Mouse (Mus musculus) heart, postnatal 0 days (tissue): ENCODE results near the gene Olfr676. TPM values are rescaled to one million over a fixed set of nuclear protein-coding genes. Genes with fewer than 3 reads are reported as not detected.

Experiments
- ATAC-seq: fragments of 200-750 bp; cut with Nextera tagmentation; 2 replicates; pipeline ENCODE4 v1.8.0; 2017; ENCODE audit warnings: low read depth, moderate number of reproducible peaks, moderate library complexity; ENCODE audit not compliant: insufficient read depth
- DNase-seq: peaks from one replicate; pipeline ENCODE4 v3.0.0-alpha.2; 2016; ENCODE audit warnings: low spot score
- H3K27ac ChIP-seq: fragments of 300-500 bp; sonication (generic); 2 replicates; pipeline ENCODE4 v1.5.1; 2014; ENCODE audit warnings: low read depth, mild to moderate bottlenecking
- H3K27me3 ChIP-seq: fragments of 300-500 bp; sonication (generic); 2 replicates; pipeline ENCODE4 v1.6.1; 2014; ENCODE audit warnings: low read length, mixed read lengths; ENCODE audit not compliant: control insufficient read depth, insufficient read depth
- H3K36me3 ChIP-seq: fragments of 300-500 bp; sonication (generic); replicated peaks from 2 replicates; pipeline ENCODE4 v1.6.1; 2014; ENCODE audit warnings: low read length, mixed read lengths; ENCODE audit not compliant: control insufficient read depth, insufficient read depth
- H3K4me1 ChIP-seq: fragments of 300-500 bp; sonication (generic); 2 replicates; pipeline ENCODE4 v1.6.1; 2014; ENCODE audit warnings: antibody characterized with exemption; ENCODE audit not compliant: control insufficient read depth, insufficient read depth
- H3K4me2 ChIP-seq: fragments of 300-500 bp; sonication (generic); 2 replicates; pipeline ENCODE4 v1.6.1; 2014; ENCODE audit warnings: low read depth, mild to moderate bottlenecking, low read length, moderate library complexity
- H3K4me3 ChIP-seq: fragments of 300-500 bp; sonication (generic); 2 replicates; pipeline ENCODE4 v1.5.1; 2014; ENCODE audit warnings: low read depth, low read length
- H3K9ac ChIP-seq: fragments of 300-500 bp; sonication (generic); replicated peaks from 2 replicates; pipeline ENCODE4 v1.6.1; 2014; ENCODE audit warnings: low read depth, low read length, mixed read lengths
- H3K9me3 ChIP-seq: fragments of 300-500 bp; sonication (generic); replicated peaks from 2 replicates; pipeline ENCODE4 v1.6.1; 2016; ENCODE audit warnings: low read length; ENCODE audit not compliant: control insufficient read depth
- CTCF ChIP-seq: IDR thresholded peaks from 2 replicates; pipeline ENCODE4 v1.5.1; 2016; ENCODE audit warnings: antibody characterized with exemption, control low read depth, low read depth
- EP300 ChIP-seq: IDR thresholded peaks from 2 replicates; pipeline ENCODE4 v1.6.1; 2016; ENCODE audit warnings: antibody characterized with exemption, low read depth
- WGBS: fragments of 180-500 bp; shearing (Covaris S2); extraction: QIAGEN DNeasy Blood & Tissue Kit; methylation state at CpG from one replicate; pipeline ENCODE4 v1.1.7; 2014; 5-methylcytosine and 5-hydroxymethylcytosine counted together
- polyA plus RNA-seq: library from polyadenylated mRNA; unstranded; fragments of >200 nt; fragmentation: Nextera tagmentation; extraction: Ambion mirVana; gene quantifications from 2 replicates; pipeline ENCODE4 v1.2.1, GENCODE M21; 2015
- total RNA-seq: library from RNA; depleted of rRNA; stranded (reverse); fragments of >200 nt; gene quantifications from 2 replicates; pipeline ENCODE4 v1.2.3, GENCODE M21; 2014; ENCODE audit warnings: low replicate concordance; rRNA removed

Gene Olfr676
- total and polyA plus RNA-seq, 2 experiments from 2014 or later: not detected

DNA sequence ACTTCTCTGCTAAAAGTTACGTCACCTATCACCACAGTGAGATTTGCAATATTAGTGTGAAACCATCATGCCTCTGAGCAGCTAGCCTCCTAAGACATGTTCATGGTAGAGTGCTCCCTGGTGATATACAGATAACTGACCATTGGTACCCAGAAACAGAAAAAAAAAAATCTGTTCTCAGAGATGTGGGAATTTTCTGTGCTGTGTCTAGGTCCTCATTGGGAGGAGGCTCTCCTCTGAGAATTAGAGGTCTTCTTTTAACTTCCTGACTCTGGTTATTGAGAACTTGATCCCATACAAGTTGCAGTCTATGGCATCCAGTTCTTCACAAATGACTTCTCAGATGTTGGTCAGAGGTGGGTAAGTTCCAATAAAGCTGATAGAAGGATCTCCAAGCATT, 31.7 kb downstream of the Olfr676 start, which contains the start of gene Olfr678:
Gene Olfr678 (plus strand): TSS at position 301 of the 400 bp plus-strand sequence.
- Histone ChIP-seq H3K27ac (no peak within 1 kb of the TSS), H3K36me3 (no peaks in the 10 kb centered on the region), H3K9me3 (no peaks in the 10 kb centered on the region), H3K4me3 (no peak within 1 kb of the TSS), H3K9ac (no peak within 1 kb of the TSS), H3K27me3 (no peaks in the 10 kb centered on the region), H3K4me1 (no peaks in the 10 kb centered on the region), H3K4me2 (no peak within 1 kb of the TSS)
- WGBS: 71% methylated on average over 1 of the region's 1 CpGs
- DNase-seq: no peak
- TF ChIP-seq EP300: no peak
- no peak for TF ChIP-seq CTCF
- no peak for ATAC-seq

GRCm38 (mm10) chr7:105080905-105081304, 48.4 kb downstream of the Olfr676 start, which contains the start of gene Olfr679:
TSS of gene Olfr679 (plus strand) at chr7:105081205.
- no peak within 1 kb of the TSS for H3K9ac ChIP-seq
- TF ChIP-seq CTCF: no peak
- TF ChIP-seq EP300: no peak
- no peaks in the 10 kb centered on the region for H3K9me3 ChIP-seq
- H3K27me3 ChIP-seq: no peaks in the 10 kb centered on the region
- H3K4me2 ChIP-seq: no peak within 1 kb of the TSS
- H3K27ac ChIP-seq: no peak within 1 kb of the TSS
- no peak within 1 kb of the TSS for H3K4me3 ChIP-seq
- H3K36me3 ChIP-seq: no peaks in the 10 kb centered on the region
- DNase-seq (no peak), ATAC-seq (no peak)
- WGBS: 32% methylated on average over 1 of the region's 1 CpGs
- no peaks in the 10 kb centered on the region for H3K4me1 ChIP-seq

Other genes with a start within 250 kb of the Olfr676 start
- not detected in 2 replicates for gene Usp17lb, start 190.1 kb upstream of the Olfr676 start, total RNA-seq
- gene Usp17lb, start 190.1 kb upstream of the Olfr676 start, polyA plus RNA-seq: not detected in 2 replicates
- gene Usp17la, start 175.7 kb upstream of the Olfr676 start, total RNA-seq: not detected in 2 replicates
- not detected in 2 replicates for gene Usp17la, start 175.7 kb upstream of the Olfr676 start, polyA plus RNA-seq
- not detected in 2 replicates for gene Olfr665, start 154.7 kb upstream of the Olfr676 start, total RNA-seq
- not detected in 2 replicates for gene Olfr665, start 154.7 kb upstream of the Olfr676 start, polyA plus RNA-seq
- gene Olfr666, start 136.7 kb upstream of the Olfr676 start, total RNA-seq: not detected in 2 replicates
- gene Olfr666, start 136.7 kb upstream of the Olfr676 start, polyA plus RNA-seq: not detected in 2 replicates
- gene Olfr667, start 111.2 kb upstream of the Olfr676 start, total RNA-seq: not detected in 2 replicates
- not detected in 2 replicates for gene Olfr667, start 111.2 kb upstream of the Olfr676 start, polyA plus RNA-seq
- not detected in 2 replicates for gene Olfr668, start 104.6 kb upstream of the Olfr676 start, total RNA-seq
- not detected in 2 replicates for gene Olfr668, start 104.6 kb upstream of the Olfr676 start, polyA plus RNA-seq
- gene Olfr669, start 98.5 kb upstream of the Olfr676 start, total RNA-seq: not detected in 2 replicates
- not detected in 2 replicates for gene Olfr669, start 98.5 kb upstream of the Olfr676 start, polyA plus RNA-seq
- gene Olfr670, start 70.1 kb upstream of the Olfr676 start, total RNA-seq: not detected in 2 replicates
- gene Olfr670, start 70.1 kb upstream of the Olfr676 start, polyA plus RNA-seq: not detected in 2 replicates
- not detected in 2 replicates for gene Olfr671, start 53.6 kb upstream of the Olfr676 start, total RNA-seq
- gene Olfr671, start 53.6 kb upstream of the Olfr676 start, polyA plus RNA-seq: not detected in 2 replicates
- not detected in 2 replicates for gene Olfr672, start 30.7 kb upstream of the Olfr676 start, total RNA-seq
- not detected in 2 replicates for gene Olfr672, start 30.7 kb upstream of the Olfr676 start, polyA plus RNA-seq
- gene Olfr675, start 4.2 kb upstream of the Olfr676 start, total RNA-seq: not detected in 2 replicates
- not detected in 2 replicates for gene Olfr675, start 4.2 kb upstream of the Olfr676 start, polyA plus RNA-seq
- not detected in 2 replicates for gene Olfr677, start 18.7 kb downstream of the Olfr676 start, total RNA-seq
- not detected in 2 replicates for gene Olfr677, start 18.7 kb downstream of the Olfr676 start, polyA plus RNA-seq
- not detected in 2 replicates for gene Olfr678, start 31.8 kb downstream of the Olfr676 start, total RNA-seq
- not detected in 2 replicates for gene Olfr678, start 31.8 kb downstream of the Olfr676 start, polyA plus RNA-seq
- not detected in 2 replicates for gene Olfr679, start 48.5 kb downstream of the Olfr676 start, total RNA-seq
- not detected in 2 replicates for gene Olfr679, start 48.5 kb downstream of the Olfr676 start, polyA plus RNA-seq
- gene Olfr680-ps1, start 60.1 kb downstream of the Olfr676 start, total RNA-seq: not detected in 2 replicates
- not detected in 2 replicates for gene Olfr680-ps1, start 60.1 kb downstream of the Olfr676 start, polyA plus RNA-seq
- not detected in 2 replicates for gene Olfr681, start 84.1 kb downstream of the Olfr676 start, total RNA-seq
- gene Olfr681, start 84.1 kb downstream of the Olfr676 start, polyA plus RNA-seq: not detected in 2 replicates
- gene Olfr683, start 114.3 kb downstream of the Olfr676 start, total RNA-seq: not detected in 2 replicates
- gene Olfr683, start 114.3 kb downstream of the Olfr676 start, polyA plus RNA-seq: not detected in 2 replicates
- gene Olfr684, start 131.0 kb downstream of the Olfr676 start, total RNA-seq: not detected in 2 replicates
- gene Olfr684, start 131.0 kb downstream of the Olfr676 start, polyA plus RNA-seq: not detected in 2 replicates
- not detected in 2 replicates for gene Olfr685, start 153.3 kb downstream of the Olfr676 start, total RNA-seq
- not detected in 2 replicates for gene Olfr685, start 153.3 kb downstream of the Olfr676 start, polyA plus RNA-seq
- gene Olfr686, start 174.8 kb downstream of the Olfr676 start, total RNA-seq: not detected in 2 replicates
- gene Olfr686, start 174.8 kb downstream of the Olfr676 start, polyA plus RNA-seq: not detected in 2 replicates